Mouse (Mus musculus) liver, postnatal 0 days (tissue): Measurements from ENCODE around the gene Fbxl8.

Source experiments
- CTCF ChIP-seq: sonication (generic); IDR thresholded peaks from 2 replicates; pipeline ENCODE4 v1.5.1; 2016; ENCODE audit warnings: antibody characterized with exemption, low read depth
- EP300 ChIP-seq: IDR thresholded peaks from 2 replicates; pipeline ENCODE4 v1.6.1; 2016; ENCODE audit warnings: antibody characterized with exemption, low read depth, mild to moderate bottlenecking

DNA sequence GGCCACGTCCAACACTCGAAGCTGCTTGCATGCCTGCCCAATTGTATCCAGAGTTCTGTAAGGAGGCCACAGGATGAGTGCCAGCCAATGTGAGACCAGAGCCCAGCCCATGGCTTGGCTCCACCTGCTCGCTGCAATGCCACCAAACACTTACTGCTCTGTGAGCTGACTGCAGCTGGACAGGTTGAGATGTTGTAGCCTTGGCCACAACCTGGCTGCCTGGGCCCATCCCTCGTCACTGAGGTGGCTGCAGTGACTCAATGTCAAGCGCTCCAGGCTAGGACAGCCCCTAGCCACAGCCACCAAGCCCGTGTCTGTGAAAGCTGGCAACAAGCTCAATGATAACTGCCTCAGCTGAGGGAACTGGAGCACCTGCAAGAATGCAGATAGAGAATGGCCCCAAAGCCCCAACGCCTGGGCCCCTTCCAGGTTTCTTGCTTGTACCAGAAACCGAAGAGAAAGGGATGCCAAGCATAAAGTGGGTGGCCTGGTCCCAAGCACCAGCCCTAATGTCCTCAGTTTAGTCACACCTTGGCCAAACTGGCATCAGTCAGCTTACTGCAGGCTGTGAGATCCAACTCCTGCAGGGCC lies 48.5 kb downstream of the Fbxl8 start:
- TF ChIP-seq CTCF: no peak
- no peak for TF ChIP-seq EP300
